Mouse (Mus musculus): ENCODE measurements at regions not wholly inside any gene's neighbourhood (a gene's known extent, or its start where the extent isn't known, plus 50 kb on each side); places are given as distances from the start of the nearest gene placed in this dataset.

DNA sequence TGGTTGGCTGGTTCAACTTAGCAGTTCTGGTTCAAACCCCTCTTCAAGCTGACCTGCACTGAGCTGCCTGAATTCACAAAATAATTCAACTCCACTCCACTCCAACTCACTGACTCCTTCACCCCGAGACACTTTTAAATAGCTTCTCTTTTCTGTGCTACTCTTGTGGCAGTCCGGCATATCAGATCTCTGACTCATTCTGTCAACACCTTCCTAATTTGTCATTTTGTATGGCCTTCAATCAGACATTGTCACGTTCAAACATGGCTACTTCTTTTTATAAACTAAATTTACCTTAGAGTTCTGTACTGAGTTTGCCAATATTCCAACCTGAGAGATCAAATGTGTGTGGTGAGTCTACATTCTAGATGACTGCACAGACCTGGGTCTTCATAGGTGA lies 579.1 kb downstream of the Slitrk1 start:
- no peak for DNase-seq

- DNase-seq = no peak
These were observed 587.5 kb downstream of the Slitrk1 start for GRCm38 (mm10) chr14:108326425-108326824.

GRCm38 (mm10) chr14:108323364-108324037 lies 590.5 kb downstream of the Slitrk1 start:
- no peak for DNase-seq

GRCm38 (mm10) chr14:108307627-108308026 lies 606.3 kb downstream of the Slitrk1 start:
- DNase-seq = no peak

- DNase-seq = no peak
These were observed 634.3 kb downstream of the Slitrk1 start for GRCm38 (mm10) chr14:108279630-108280029.

GRCm38 (mm10) chr14:108261083-108261482 lies 652.9 kb downstream of the Slitrk1 start:
- no peak for DNase-seq

GRCm38 (mm10) chr14:108247365-108247764 lies 666.6 kb downstream of the Slitrk1 start:
- no peak for DNase-seq

- DNase-seq = no peak
These were observed 688.4 kb downstream of the Slitrk1 start for GRCm38 (mm10) chr14:108225483-108226124.

DNA sequence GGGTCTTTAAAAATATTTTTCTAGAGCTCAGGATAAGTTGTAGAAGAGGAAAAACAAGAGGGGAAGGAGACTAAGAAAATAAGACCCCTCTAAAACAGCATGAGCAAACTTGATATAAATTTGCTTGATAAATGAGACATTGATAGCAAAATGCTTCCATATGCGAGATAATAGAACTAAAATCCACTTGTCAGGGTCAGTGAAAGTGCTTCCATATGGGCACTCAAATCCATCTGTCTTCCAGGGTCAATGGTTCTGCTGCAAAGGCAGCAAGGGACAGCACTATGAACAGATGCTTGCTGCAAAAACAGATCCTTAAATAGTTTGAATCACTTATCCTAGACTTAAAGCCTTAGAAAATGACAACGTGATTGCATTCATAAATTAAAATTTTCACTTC lies 704.7 kb downstream of the Slitrk1 start:
- DNase-seq = no peak

DNA sequence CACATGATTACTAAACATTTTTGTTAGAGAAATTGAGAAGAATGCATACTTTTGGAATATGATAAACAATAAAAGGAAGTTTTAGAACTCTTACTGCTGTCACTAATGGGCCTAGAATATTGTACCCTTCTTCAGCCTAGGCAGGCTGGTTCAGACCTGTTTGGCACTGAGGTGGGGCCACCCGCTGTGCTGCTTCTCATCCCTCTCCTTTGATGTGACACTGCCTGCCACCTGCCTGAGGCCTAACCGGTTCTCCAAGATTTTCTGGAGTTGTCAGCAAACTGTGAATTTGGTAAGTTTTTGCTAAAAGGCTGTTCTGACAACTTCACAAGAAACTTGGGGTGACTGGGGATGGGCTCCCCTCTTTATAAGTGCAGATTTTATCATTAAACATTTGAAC lies 714.8 kb downstream of the Slitrk1 start:
- no peak for DNase-seq

DNA sequence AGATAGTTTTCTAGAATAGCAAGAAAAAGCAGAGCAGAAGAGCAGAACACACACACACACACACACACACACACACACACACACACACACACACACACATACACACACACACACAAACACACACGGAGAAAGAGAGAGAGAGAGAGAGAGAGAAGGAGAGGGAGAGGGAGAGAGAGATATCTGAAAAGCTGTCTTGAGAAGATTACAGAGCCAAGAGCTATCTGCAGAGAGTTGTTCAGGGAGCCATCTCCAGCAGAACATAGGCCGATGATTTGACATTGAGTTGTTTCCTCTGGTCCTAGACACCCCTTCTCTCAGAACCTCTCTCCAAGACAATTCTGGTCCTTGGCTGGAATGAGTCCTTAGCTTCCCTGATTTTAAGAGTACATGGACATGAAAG lies 733.0 kb downstream of the Slitrk1 start:
- DNase-seq = no peak

DNA sequence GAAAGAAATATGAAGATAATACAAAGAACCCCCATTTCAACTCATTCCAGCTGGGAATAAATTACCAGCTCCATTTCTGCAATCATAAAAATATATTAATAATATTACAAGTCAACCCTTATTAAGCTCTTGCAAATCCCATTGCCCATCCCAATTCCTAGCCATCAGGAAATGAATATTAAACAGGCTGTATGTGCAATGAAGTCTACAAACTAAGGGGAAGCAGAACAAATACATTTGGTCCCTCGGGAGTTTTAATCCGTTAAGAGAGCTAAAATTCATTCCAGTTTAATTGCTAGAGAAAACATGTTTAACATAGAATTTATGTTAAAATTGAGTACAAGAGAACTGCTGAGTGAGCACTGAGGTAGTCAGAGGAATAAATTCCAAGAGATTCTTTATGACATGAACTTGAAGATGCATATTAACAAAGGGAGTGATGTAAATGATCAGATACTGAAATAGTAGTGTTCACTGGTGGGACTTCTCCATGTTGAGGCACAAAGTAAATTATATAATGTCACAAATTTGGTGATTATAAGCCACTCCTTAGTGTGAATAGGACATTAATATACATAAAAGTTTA lies 738.6 kb downstream of the Slitrk1 start:
- DNase-seq = no peak

DNA sequence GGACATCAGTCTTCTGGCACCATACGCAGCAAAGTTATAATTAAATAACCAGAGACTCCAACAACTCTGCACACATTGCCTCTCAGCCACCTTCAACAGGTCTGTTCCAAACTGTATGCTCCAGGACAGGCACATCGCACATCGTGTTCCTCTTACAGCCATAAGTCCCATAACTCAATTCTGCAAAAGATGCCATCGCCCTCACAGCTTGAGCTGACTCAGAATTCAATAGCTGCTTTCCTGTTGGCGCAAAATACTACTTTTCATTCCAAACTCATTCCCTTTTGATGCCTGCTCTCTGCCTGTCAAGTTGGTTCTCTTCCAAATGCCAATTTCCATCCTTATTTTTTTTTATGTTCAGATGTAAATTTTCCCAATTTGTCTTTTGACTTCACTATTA lies 761.0 kb downstream of the Slitrk1 start:
- no peak for DNase-seq

- no peak for DNase-seq
These were observed 790.8 kb downstream of the Slitrk1 start for GRCm38 (mm10) chr14:108123147-108123546.

DNA sequence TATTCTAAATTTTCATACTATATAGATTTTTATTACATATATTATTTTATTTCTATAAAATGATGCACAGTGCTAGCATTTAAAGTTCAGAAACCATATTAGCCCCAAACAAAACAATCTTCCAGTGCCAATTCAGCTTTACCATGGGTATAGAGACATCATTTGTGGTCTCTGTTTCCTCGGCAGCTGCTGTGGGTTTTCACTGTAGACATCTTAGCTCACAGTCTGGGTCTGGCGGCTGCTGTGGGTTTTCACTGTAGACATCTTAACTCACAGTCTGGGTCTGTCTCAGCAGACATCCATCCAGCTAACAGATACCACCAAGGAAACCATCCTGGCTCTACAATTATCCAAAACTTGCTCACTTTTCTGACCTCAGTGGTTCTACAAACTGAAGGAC lies 808.9 kb downstream of the Slitrk1 start:
- no peak for DNase-seq

GRCm38 (mm10) chr14:108090965-108091364 lies 823.0 kb downstream of the Slitrk1 start:
- DNase-seq = peak; percentile 12

DNA sequence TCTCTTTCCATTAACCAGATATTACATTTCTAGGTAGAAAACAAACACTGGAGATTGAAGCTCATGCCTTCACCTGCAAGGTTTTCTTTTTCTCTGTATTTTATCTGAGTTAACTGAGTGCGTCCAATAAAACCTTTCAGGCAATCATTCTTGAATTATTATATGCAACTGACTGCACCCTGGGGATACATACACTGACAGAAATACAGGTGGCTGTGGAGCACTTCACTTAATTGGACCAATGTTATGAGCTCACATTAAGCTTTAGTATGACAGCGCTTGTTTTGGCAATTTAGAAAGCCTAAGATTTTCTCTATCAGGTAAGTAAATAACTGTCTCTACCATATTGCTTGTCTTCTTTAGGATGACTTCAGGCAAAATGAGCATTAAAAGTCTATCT lies 864.0 kb downstream of the Slitrk1 start:
- DNase-seq = no peak

- DNase-seq = no peak
These were observed 878.0 kb downstream of the Slitrk1 start for GRCm38 (mm10) chr14:108035959-108036358.

GRCm38 (mm10) chr14:108034162-108034561 lies 879.8 kb downstream of the Slitrk1 start:
- no peak for DNase-seq

DNA sequence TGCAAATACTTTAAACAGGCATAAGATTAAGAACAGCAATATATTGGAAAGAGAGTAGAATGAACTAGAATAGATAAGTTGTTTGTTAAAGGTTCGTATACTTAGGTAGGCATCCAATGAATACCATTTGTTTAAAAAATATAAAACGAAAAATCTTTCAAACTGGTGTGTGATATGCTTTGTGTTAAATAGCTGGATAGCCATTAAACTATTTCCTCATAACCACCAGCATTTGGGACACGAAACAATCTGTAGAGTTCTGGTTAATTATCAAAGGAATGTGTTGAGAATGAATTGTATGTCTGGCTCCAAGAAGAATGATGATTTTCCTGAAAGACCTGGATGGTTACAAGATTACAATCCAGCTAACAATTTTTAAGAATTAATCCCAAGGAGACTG lies 891.4 kb downstream of the Slitrk1 start:
- no peak for DNase-seq

- peak; percentile 4 for DNase-seq
These were observed 891.9 kb downstream of the Slitrk1 start for GRCm38 (mm10) chr14:108022066-108022465.

DNA sequence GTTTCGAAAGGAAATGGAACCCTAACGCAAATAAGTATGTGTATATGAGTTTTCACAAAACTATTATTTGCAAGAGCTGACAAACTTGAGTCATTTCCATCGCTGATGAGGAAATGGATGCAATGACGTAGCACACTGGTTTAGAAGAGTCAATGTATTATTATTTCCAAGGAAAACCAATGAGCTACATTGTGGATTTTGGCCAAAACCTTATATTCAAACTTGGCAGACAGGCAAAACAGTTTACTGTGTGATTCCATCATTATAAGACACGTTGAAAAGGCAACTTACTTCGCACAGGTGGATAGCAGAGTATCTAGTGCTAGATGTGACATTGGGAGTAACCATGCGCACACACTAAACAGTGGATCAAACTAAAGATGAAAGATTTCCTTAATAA lies 892.6 kb downstream of the Slitrk1 start:
- no peak for DNase-seq

- no peak for DNase-seq
These were observed 926.1 kb downstream of the Slitrk1 start for GRCm38 (mm10) chr14:107987752-107988285.

DNA sequence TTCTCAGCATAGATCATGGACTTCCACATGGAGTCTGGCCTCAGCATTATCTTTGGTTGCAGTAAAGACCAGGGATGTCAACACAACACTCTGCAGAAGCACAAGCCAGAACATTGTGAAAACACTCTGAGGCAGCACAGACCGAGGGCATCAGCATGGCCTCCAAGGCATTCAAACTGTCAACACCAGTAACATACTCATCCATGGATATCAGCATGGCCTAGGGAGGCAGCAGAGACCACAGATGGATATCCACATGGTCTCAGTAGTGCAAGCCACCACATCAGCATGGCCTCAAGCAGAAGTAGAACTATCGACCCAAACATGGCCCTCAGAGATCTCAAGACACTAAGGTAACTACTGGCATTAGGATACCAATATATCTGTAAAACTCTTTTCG lies 935.8 kb downstream of the Slitrk1 start:
- no peak for DNase-seq

Measured in kidney, postnatal 10 days (tissue).